Mouse (Mus musculus) stomach, embryonic 16.5 days (tissue): ENCODE results near the gene Srek1ip1. TPM values are rescaled to one million over a fixed set of nuclear protein-coding genes. Genes with fewer than 3 reads are reported as not detected.

ENCODE experiments used
- ATAC-seq: fragments of 200-750 bp; cut with Nextera tagmentation; 2 replicates; pipeline ENCODE4 v1.8.0; 2017; ENCODE audit warnings: moderate number of reproducible peaks, moderate TSS enrichment; ENCODE audit not compliant: insufficient read depth, low FRiP score
- H3K27ac ChIP-seq: fragments of 300-500 bp; sonication (generic); 2 replicates; pipeline ENCODE4 v1.5.1; 2014; ENCODE audit warnings: low read length
- H3K27me3 ChIP-seq: fragments of 300-500 bp; sonication (generic); 2 replicates; pipeline ENCODE4 v1.6.1; 2014; ENCODE audit warnings: low read length, control low read depth, mixed read lengths; ENCODE audit not compliant: control insufficient read depth, insufficient read depth
- H3K36me3 ChIP-seq: fragments of 300-500 bp; sonication (generic); 2 replicates; pipeline ENCODE4 v1.6.1; 2014; ENCODE audit warnings: low read length; ENCODE audit not compliant: control insufficient read depth, insufficient read depth
- H3K4me1 ChIP-seq: fragments of 300-500 bp; sonication (generic); 2 replicates; pipeline ENCODE4 v1.6.1; 2014; ENCODE audit warnings: low read length, control low read depth, mixed read lengths; ENCODE audit not compliant: control insufficient read depth, insufficient read depth
- H3K4me2 ChIP-seq: fragments of 300-500 bp; sonication (generic); 2 replicates; pipeline ENCODE4 v1.6.1; 2014; ENCODE audit warnings: low read depth, low read length, mixed read lengths
- H3K4me3 ChIP-seq: fragments of 300-500 bp; sonication (generic); replicated peaks from 2 replicates; pipeline ENCODE4 v1.5.1; 2014; ENCODE audit warnings: mild to moderate bottlenecking, low read length
- H3K9ac ChIP-seq: fragments of 300-500 bp; sonication (generic); 2 replicates; pipeline ENCODE4 v1.6.1; 2014; ENCODE audit warnings: low read length
- H3K9me3 ChIP-seq: fragments of 300-500 bp; sonication (generic); replicated peaks from 2 replicates; pipeline ENCODE4 v1.6.1; 2016; ENCODE audit warnings: low read length, control low read depth; ENCODE audit not compliant: control insufficient read depth
- WGBS: fragments of 180-500 bp; shearing (Covaris S2); extraction: QIAGEN DNeasy Blood & Tissue Kit; methylation state at CpG from one replicate; pipeline ENCODE4 v1.1.7; 2014; 5-methylcytosine and 5-hydroxymethylcytosine counted together
- polyA plus RNA-seq: library from polyadenylated mRNA; unstranded; fragments of >200 nt; fragmentation: Nextera tagmentation; extraction: Ambion mirVana; gene quantifications from 2 replicates; pipeline ENCODE4 v1.2.1, GENCODE M21; 2015

The Srek1ip1 gene
- polyA plus RNA-seq, 1 experiment from 2014 or later, result 19.7 TPM

DNA sequence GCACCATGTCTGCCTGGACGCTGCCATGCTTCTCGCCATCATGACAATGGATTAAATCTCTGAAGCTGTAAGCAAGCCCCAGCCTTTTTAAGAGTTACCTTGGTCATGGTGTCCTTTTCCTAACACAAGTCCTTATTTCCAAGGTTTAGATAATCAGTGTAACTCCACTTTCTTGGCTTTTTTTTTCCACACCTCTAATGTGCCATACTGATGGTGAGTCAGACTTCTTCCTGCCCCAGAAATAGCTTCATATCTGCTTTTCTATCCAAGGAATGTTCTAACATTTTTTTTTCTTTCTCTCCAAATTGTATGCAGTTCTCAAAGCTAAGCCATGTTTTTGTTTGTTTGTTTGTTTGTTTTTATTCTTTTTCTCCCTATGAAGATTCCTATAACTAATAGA lies 77.6 kb downstream of the Srek1ip1 start:
- H3K4me3 ChIP-seq, result no peak overlapping the region
- 92% methylated on average over 2 of the region's 2 CpGs for WGBS
- H3K9ac ChIP-seq, result no peak overlapping the region
- H3K4me2 ChIP-seq, result no peak overlapping the region
- no peaks in the 10 kb centered on the region for H3K9me3 ChIP-seq
- no peaks in the 10 kb centered on the region for H3K4me1 ChIP-seq
- ATAC-seq, result no peak
- no peak overlapping the region for H3K27ac ChIP-seq
- no peaks in the 10 kb centered on the region for H3K27me3 ChIP-seq
- H3K36me3 ChIP-seq, result no peaks in the 10 kb centered on the region

DNA sequence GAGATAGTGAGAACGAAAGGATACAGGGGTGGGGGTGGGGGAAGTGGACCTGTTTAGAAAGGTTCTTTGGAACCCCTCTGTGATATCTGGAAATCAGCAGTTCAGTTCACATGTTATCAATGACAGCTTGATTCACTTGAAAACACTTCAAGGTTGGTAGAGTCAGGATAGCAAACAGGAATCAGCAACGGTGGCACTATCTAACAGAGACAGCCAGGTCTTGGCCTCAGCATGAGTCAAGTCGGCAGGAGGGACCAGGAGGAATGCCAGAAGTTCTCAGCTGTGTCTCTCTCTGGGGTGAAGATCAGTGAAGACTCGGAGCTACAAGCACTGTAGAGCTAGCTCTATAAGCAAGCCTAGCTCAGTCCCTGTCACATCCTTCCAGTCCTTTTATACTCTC lies 86.2 kb downstream of the Srek1ip1 start:
- WGBS, result 67% methylated on average over 4 of the region's 4 CpGs
- no peak for ATAC-seq
- Histone ChIP-seq H3K27me3 (no peaks in the 10 kb centered on the region), H3K4me2 (no peak overlapping the region), H3K9me3 (no peaks in the 10 kb centered on the region), H3K9ac (no peak overlapping the region), H3K4me1 (no peaks in the 10 kb centered on the region), H3K36me3 (no peaks in the 10 kb centered on the region), H3K27ac (no peak overlapping the region), H3K4me3 (no peak overlapping the region)

DNA sequence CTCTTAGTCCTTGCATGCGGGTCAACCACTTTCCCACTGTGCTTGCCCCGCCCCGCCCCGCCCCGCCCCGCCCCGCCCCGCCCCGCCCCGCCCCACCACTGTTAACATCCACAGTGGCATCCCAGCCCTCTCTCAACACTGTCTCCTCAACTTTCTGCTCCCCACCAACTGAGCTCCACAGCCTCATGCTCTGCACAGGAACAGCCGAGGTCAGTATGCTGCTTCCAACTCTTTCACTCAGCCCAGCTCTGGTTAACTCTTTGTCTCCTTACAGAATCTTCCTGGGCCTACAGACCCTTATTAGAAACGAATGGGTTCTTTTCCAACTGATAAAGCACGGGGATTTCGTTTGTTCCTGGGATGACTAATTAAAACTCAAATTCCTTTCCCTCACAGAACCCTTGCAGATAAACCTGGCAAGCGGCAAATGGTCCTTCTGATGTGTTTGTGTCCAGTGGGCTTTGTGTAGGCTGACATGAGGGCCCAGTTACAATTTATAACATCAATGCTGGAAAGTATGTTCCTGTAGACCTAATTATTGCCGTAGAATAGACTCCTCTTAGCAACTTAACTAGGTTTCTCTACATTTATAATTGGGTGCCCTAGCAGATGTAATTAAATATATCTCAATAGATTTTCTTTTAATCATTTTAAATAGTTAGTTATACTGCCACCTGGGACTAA lies 91.4 kb downstream of the Srek1ip1 start:
- Histone ChIP-seq H3K4me3 (no peak overlapping the region), H3K27me3 (no peaks in the 10 kb centered on the region), H3K4me1 (no peaks in the 10 kb centered on the region), H3K9ac (no peak overlapping the region), H3K9me3 (no peaks in the 10 kb centered on the region), H3K4me2 (no peak overlapping the region), H3K36me3 (no peaks in the 10 kb centered on the region), H3K27ac (no peak overlapping the region)
- WGBS, result 23% methylated on average over 16 of the region's 16 CpGs
- no peak for ATAC-seq

DNA sequence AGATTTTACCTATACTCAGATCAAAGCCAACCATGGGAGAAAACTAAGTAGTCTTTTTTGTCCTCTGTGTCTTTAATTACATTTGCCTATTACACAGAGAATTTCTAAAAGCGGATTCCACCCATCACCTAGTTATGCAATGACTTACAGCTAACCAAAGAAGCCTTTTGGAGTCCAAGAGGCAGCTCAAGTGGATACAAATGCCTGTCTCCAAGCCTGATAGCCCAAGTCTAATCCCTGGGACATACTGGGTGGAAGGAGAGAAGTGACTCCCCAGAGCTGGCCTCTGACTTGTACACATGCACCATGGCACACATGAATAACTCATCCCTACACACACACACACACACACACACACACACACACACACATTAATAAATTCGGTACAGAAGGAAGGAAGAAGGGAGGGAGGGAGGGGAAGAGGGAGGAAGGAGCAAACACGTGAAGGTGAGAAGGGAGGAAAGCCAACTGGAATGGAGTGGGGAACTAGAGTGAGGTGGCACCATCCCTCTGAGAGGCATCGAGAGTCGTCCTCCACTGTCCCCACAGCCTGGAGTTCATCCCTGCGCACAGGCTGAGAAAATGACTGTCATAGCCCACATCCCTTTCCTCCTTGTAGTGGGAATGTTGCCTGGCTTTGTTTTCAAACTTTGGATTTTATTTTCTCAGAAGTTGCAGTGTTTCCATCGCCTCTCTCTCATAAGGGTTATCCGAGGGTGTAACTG lies 94.2 kb downstream of the Srek1ip1 start:
- Histone ChIP-seq H3K27ac (no peak overlapping the region), H3K4me2 (no peak overlapping the region), H3K4me3 (no peak overlapping the region), H3K27me3 (no peaks in the 10 kb centered on the region), H3K9ac (no peak overlapping the region), H3K36me3 (no peaks in the 10 kb centered on the region), H3K4me1 (no peaks in the 10 kb centered on the region), H3K9me3 (no peaks in the 10 kb centered on the region)
- no peak for ATAC-seq
- WGBS, result 64% methylated on average over 8 of the region's 8 CpGs

Other genes with a start within 250 kb of the Srek1ip1 start
- gene Cwc27, start 24.7 kb downstream of the Srek1ip1 start, polyA plus RNA-seq, result 23.2 and 24.0 TPM in 2 replicates
- 0.17 and 0.43 TPM in 2 replicates for gene Shisal2b, start 71.4 kb downstream of the Srek1ip1 start, polyA plus RNA-seq